Mouse (Mus musculus): ENCODE measurements around the gene Stag2. TPM values are rescaled to one million over a fixed set of nuclear protein-coding genes. Genes with fewer than 3 reads are reported as not detected.

Stag2 gene
- polyA plus RNA-seq, 1 experiment from 2014 or later = 52.3 TPM

DNA sequence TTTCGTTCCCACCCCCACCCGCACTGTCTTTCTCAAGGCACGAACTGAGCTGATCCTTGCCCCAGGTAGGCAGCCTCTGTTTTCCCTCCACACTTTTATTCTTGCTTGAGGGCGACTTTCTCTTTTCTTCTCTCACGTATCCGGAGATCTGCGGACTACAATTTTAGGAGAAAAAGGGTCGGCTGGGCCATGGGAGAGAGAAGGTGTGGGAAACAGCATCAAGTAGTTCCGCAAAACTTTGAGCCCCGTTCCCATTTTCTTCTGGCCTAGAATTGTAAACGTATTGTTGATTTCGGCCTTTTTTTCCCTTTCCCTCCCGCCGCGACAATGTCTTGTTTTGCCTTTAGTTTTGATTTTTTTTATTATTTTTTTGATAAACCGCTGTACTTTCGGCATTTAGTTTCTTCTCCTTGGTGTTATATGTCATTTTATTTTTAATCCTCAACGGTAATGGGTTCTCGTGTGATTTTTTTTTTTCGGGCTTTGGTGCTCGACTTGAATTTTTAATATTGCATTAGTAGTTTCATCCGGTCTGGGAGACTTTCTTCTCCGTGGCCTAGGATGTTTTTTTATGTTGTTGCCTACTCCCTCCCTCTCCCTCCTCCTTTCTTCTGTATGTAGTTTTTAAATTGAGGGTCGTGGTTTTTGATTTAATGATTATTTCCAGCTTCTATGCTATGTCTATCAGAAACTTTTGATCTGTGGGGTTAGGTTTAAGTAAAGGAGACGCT lies 2.1 kb downstream of the Stag2 start:
- H3K27me3 ChIP-seq (ENCODE audit: poor library complexity, severe bottlenecking) = no peaks in the 10 kb centered on the region
- H3K4me3 ChIP-seq = peak overlapping the region; percentile 69
- H3K9me3 ChIP-seq = 0 out of 2 replicates have a peak, but pooled peaks cover 3% of the 10 kb centered on the region
- 14% methylated on average over 25 of the region's 25 CpGs for WGBS
- no peaks in the 10 kb centered on the region for H3K36me3 ChIP-seq (replicated peaks)
- H3K27ac ChIP-seq = peak overlapping the region; percentile 99
- DNase-seq (ENCODE audit: extremely low spot score, low spot score) = no peak
- H3K4me1 ChIP-seq = peaks cover 18% of the 10 kb centered on the region

GRCm38 (mm10) chrX:42151903-42152369 lies 2.8 kb downstream of the Stag2 start:
- WGBS = 24% methylated on average over 17 of the region's 17 CpGs
- Histone ChIP-seq H3K27me3 (ENCODE audit: poor library complexity, severe bottlenecking) (no peaks in the 10 kb centered on the region), H3K27ac (peak overlapping the region; percentile 99), H3K4me1 (peaks cover 18% of the 10 kb centered on the region), H3K9me3 (0 out of 2 replicates have a peak, but pooled peaks cover 3% of the 10 kb centered on the region), H3K4me3 (peak overlapping the region; percentile 69), H3K36me3 (replicated peaks) (no peaks in the 10 kb centered on the region)
- DNase-seq (ENCODE audit: extremely low spot score, low spot score) = peak; percentile 70

- peak overlapping the region; percentile 69 for H3K4me3 ChIP-seq
- 36% methylated on average over 4 of the region's 4 CpGs for WGBS
- no peak for DNase-seq (ENCODE audit: extremely low spot score, low spot score)
- H3K36me3 ChIP-seq (replicated peaks) = no peaks in the 10 kb centered on the region
- H3K4me1 ChIP-seq = peaks cover 16% of the 10 kb centered on the region
- H3K27ac ChIP-seq = no peak overlapping the region
- 0 out of 2 replicates have a peak, but pooled peaks cover 3% of the 10 kb centered on the region for H3K9me3 ChIP-seq
- H3K27me3 ChIP-seq (ENCODE audit: poor library complexity, severe bottlenecking) = no peaks in the 10 kb centered on the region
Measured at GRCm38 (mm10) chrX:42153056-42153455, 3.9 kb downstream of the Stag2 start.

- Histone ChIP-seq H3K4me3 (no peak overlapping the region), H3K27me3 (ENCODE audit: poor library complexity, severe bottlenecking) (no peaks in the 10 kb centered on the region), H3K4me1 (no peaks in the 10 kb centered on the region), H3K9me3 (no peaks in the 10 kb centered on the region; the same call in 1 of the 2 replicates), H3K27ac (no peak overlapping the region), H3K36me3 (replicated peaks) (peaks cover 4% of the 10 kb centered on the region; the same call in 1 of the 2 replicates)
- WGBS = 84% methylated on average over 1 of the region's 1 CpGs
- no peak for DNase-seq (ENCODE audit: extremely low spot score, low spot score)
Measured at GRCm38 (mm10) chrX:42165455-42165854, 16.3 kb downstream of the Stag2 start.

GRCm38 (mm10) chrX:42170811-42171210 lies 21.7 kb downstream of the Stag2 start:
- no peak overlapping the region for H3K27ac ChIP-seq
- no peak for DNase-seq (ENCODE audit: extremely low spot score, low spot score)
- H3K27me3 ChIP-seq (ENCODE audit: poor library complexity, severe bottlenecking) = no peaks in the 10 kb centered on the region
- no peaks in the 10 kb centered on the region for H3K4me1 ChIP-seq
- peaks cover 6% of the 10 kb centered on the region; the same call in 1 of the 2 replicates for H3K36me3 ChIP-seq (replicated peaks)
- no peaks in the 10 kb centered on the region for H3K9me3 ChIP-seq
- no peak overlapping the region for H3K4me3 ChIP-seq
- 95% methylated on average over 5 of the region's 5 CpGs for WGBS

DNA sequence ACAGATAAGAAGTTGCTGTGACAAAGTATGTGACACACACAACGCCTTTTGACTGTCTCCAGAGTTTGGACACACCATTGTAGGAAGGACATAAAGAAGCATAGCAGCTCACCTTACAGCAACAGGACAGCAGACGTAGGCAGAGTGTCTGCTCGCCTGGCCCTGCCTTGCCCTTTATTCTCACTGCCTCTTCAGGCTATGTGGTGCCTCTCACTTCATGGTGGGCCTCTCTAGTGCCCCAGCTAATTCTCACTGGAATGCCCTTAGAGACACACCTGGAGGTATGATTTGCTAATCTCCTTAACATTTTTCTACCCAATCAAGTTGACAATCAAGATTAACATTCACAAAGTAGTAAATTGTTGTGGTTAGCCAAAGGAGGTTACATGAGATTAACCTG lies 38.5 kb downstream of the Stag2 start:
- H3K4me1 ChIP-seq = no peaks in the 10 kb centered on the region
- 64% methylated on average over 3 of the region's 3 CpGs for WGBS
- no peaks in the 10 kb centered on the region for H3K36me3 ChIP-seq (replicated peaks)
- no peaks in the 10 kb centered on the region for H3K27me3 ChIP-seq (ENCODE audit: poor library complexity, severe bottlenecking)
- no peak overlapping the region for H3K27ac ChIP-seq
- no peak for DNase-seq (ENCODE audit: extremely low spot score, low spot score)
- H3K4me3 ChIP-seq = no peak overlapping the region
- no peaks in the 10 kb centered on the region for H3K9me3 ChIP-seq

GRCm38 (mm10) chrX:42188825-42189426 lies 39.8 kb downstream of the Stag2 start:
- H3K27me3 ChIP-seq (ENCODE audit: poor library complexity, severe bottlenecking) = no peaks in the 10 kb centered on the region
- WGBS = 88% methylated on average over 2 of the region's 2 CpGs
- no peaks in the 10 kb centered on the region for H3K4me1 ChIP-seq
- no peaks in the 10 kb centered on the region for H3K36me3 ChIP-seq (replicated peaks)
- H3K9me3 ChIP-seq = no peaks in the 10 kb centered on the region
- H3K27ac ChIP-seq = no peak overlapping the region
- DNase-seq (ENCODE audit: extremely low spot score, low spot score) = no peak
- H3K4me3 ChIP-seq = no peak overlapping the region

- Histone ChIP-seq H3K27ac (no peak overlapping the region), H3K36me3 (replicated peaks) (no peaks in the 10 kb centered on the region), H3K9me3 (no peaks in the 10 kb centered on the region), H3K4me3 (no peak overlapping the region), H3K4me1 (no peaks in the 10 kb centered on the region), H3K27me3 (ENCODE audit: poor library complexity, severe bottlenecking) (no peaks in the 10 kb centered on the region)
- no peak for DNase-seq (ENCODE audit: extremely low spot score, low spot score)
- 88% methylated on average over 3 of the region's 3 CpGs for WGBS
Measured at GRCm38 (mm10) chrX:42194608-42195007, 45.5 kb downstream of the Stag2 start.

- H3K9me3 ChIP-seq = no peaks in the 10 kb centered on the region
- no peak overlapping the region for H3K4me3 ChIP-seq
- no peaks in the 10 kb centered on the region for H3K27me3 ChIP-seq (ENCODE audit: poor library complexity, severe bottlenecking)
- WGBS = 90% methylated on average over 4 of the region's 4 CpGs
- H3K27ac ChIP-seq = no peak overlapping the region
- no peak for DNase-seq (ENCODE audit: extremely low spot score, low spot score)
- peaks cover 32% of the 10 kb centered on the region for H3K36me3 ChIP-seq (replicated peaks)
- H3K4me1 ChIP-seq = no peaks in the 10 kb centered on the region
Measured at GRCm38 (mm10) chrX:42202482-42202881, 53.4 kb downstream of the Stag2 start.

DNA sequence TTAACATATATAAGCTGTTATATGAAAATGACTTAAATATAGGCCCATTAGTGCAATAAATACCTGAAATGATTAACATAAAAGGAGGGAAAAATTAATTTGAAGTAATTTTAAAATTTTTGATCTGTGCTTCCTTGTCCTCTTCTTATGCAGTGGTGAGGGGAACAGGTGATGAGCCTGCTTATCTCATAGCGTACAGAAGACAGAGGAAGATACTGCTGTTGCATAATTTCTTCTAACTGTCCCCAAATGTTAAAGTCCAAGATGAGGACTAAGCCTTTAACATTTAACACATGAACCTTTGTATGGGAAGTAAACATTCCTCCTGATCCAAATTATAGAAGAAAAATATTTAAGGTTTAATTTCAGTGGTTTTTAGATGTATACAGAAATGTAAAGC lies 66.6 kb downstream of the Stag2 start:
- Histone ChIP-seq H3K36me3 (replicated peaks) (peaks cover 15% of the 10 kb centered on the region), H3K4me1 (no peaks in the 10 kb centered on the region), H3K4me3 (no peak overlapping the region), H3K27me3 (ENCODE audit: poor library complexity, severe bottlenecking) (no peaks in the 10 kb centered on the region), H3K9me3 (no peaks in the 10 kb centered on the region), H3K27ac (no peak overlapping the region)
- 100% methylated on average over 1 of the region's 1 CpGs for WGBS
- no peak for DNase-seq (ENCODE audit: extremely low spot score, low spot score)

- Histone ChIP-seq H3K4me3 (no peak overlapping the region), H3K36me3 (replicated peaks) (peaks cover 60% of the 10 kb centered on the region), H3K27ac (no peak overlapping the region), H3K27me3 (ENCODE audit: poor library complexity, severe bottlenecking) (no peaks in the 10 kb centered on the region), H3K4me1 (no peaks in the 10 kb centered on the region), H3K9me3 (no peaks in the 10 kb centered on the region)
- WGBS = 94% methylated on average over 10 of the region's 10 CpGs
- no peak for DNase-seq (ENCODE audit: extremely low spot score, low spot score)
Measured at GRCm38 (mm10) chrX:42250342-42250741, 101.2 kb downstream of the Stag2 start.

GRCm38 (mm10) chrX:42272713-42273112 lies 123.6 kb downstream of the Stag2 start:
- H3K4me1 ChIP-seq = no peaks in the 10 kb centered on the region
- H3K27me3 ChIP-seq (ENCODE audit: poor library complexity, severe bottlenecking) = no peaks in the 10 kb centered on the region
- H3K9me3 ChIP-seq = no peaks in the 10 kb centered on the region
- H3K36me3 ChIP-seq (replicated peaks) = peaks cover 21% of the 10 kb centered on the region
- H3K4me3 ChIP-seq = no peak overlapping the region
- DNase-seq (ENCODE audit: extremely low spot score, low spot score) = no peak
- no peak overlapping the region for H3K27ac ChIP-seq

DNA sequence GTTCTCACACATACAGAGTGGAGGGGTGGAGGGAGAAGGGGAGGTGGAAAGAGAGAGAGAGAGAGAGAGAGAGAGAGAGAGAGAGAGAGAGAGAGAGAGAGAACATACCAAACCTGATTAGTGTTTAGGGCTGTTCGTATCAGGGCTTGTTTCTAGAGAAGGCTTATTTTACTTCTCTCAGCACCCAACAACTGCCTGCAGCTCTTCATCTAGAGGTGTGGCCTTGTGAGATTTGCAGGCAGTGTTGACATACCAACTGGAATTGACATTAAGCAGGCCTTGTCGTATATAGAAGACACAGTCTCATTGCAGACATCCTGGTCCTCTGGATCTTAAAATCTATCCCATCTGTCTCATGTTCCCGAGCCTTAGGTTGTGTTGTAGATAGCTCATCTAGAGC lies 141.1 kb downstream of the Stag2 start:
- H3K27ac ChIP-seq = no peak overlapping the region
- WGBS = 80% methylated on average over 3 of the region's 3 CpGs
- H3K4me1 ChIP-seq = no peaks in the 10 kb centered on the region

More for the DNA sequence above, 141.1 kb downstream of the Stag2 start:
- no peak for DNase-seq (ENCODE audit: extremely low spot score, low spot score)
- Histone ChIP-seq H3K9me3 (no peaks in the 10 kb centered on the region), H3K27me3 (ENCODE audit: poor library complexity, severe bottlenecking) (no peaks in the 10 kb centered on the region), H3K4me3 (no peak overlapping the region), H3K36me3 (replicated peaks) (0 out of 2 replicates have a peak, but pooled peaks cover 3% of the 10 kb centered on the region)

All from forebrain, embryonic 10.5 days (tissue).